Mouse (Mus musculus): ENCODE results near the gene Vash1. TPM values are rescaled to one million over a fixed set of nuclear protein-coding genes. Genes with fewer than 3 reads are reported as not detected.

Gene Vash1
- polyA plus RNA-seq, 1 experiment from 2014 or later: 6.8 TPM

DNA sequence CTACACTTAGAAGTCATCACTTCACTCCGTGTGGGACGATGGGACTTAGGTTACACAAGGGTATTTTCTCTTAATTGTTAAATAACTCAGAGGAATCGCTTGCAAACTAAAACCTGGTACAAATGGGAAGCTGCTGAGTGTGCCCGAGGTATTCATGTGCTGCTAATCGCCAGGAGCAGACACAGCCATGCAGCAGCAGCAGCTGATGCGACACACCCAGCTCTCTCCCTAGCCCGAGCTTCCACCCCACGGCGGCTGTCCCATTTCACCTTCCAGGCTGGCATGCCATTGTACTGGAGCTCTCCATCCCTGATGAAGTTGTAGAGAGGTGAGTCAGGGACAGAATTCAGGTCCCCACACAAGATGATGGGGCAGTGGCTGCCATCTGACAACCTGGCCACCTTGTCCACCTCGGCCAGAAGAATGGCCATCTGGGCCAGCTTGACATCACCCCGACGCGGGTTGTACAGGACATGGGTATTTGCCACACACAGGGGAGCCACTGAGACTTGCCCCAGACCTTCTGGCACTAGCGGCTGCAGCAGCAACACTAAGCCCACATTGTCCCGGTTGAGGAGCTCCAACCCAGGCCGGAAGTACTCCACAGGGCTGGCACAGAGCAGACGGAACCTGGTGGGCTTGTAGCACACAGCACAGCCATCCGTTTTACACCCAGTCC is 41.6 kb downstream of the Vash1 start:
- H3K27me3 ChIP-seq (ENCODE audit: control insufficient read depth, insufficient read depth, low read length): no peaks in the 10 kb centered on the region
- no peaks in the 10 kb centered on the region for H3K36me3 ChIP-seq (ENCODE audit: control insufficient read depth, insufficient read depth, low read length)
- no peak overlapping the region for H3K4me3 ChIP-seq (replicated peaks; ENCODE audit: low read length)
- peaks cover under 1% of the 10 kb centered on the region; the same call in 1 of the 2 replicates for H3K4me1 ChIP-seq (ENCODE audit: control insufficient read depth, insufficient read depth, low read length)
- H3K9ac ChIP-seq (ENCODE audit: low read length): no peak overlapping the region
- no peaks in the 10 kb centered on the region for H3K9me3 ChIP-seq (replicated peaks; ENCODE audit: control insufficient read depth, low read length)
- no peak overlapping the region for H3K4me2 ChIP-seq (ENCODE audit: low read depth, low read length)
- WGBS: 82% methylated on average over 18 of the region's 18 CpGs
- H3K27ac ChIP-seq (ENCODE audit: low read length): no peak overlapping the region
- no peak for ATAC-seq (ENCODE audit: insufficient read depth, low FRiP score)

GRCm38 (mm10) chr12:86721453-86721852 is 43.0 kb downstream of the Vash1 start:
- ATAC-seq (ENCODE audit: insufficient read depth, low FRiP score): no peak
- no peaks in the 10 kb centered on the region for H3K9me3 ChIP-seq (replicated peaks; ENCODE audit: control insufficient read depth, low read length)

DNA sequence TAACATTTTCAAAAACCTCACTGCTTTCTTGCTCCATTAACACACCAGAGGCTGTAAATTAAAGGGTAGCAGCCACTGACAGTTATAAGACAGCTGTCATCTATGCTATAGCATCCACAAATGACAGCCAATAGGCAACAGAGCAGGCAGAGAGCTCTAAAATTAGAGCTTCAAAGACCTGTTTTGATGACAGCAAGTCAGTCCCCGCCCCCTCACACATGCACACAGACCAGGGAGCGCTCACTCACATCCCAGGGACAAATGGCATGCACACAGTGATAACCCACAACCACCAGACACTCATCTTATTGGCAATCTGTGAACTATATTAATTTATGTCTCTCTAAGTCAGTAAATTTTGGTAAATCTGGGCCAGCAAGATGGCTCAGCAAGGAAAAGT is 45.8 kb downstream of the Vash1 start:
- Histone ChIP-seq H3K9ac (ENCODE audit: low read length) (no peak overlapping the region), H3K4me2 (ENCODE audit: low read depth, low read length) (no peak overlapping the region), H3K36me3 (ENCODE audit: control insufficient read depth, insufficient read depth, low read length) (no peaks in the 10 kb centered on the region), H3K4me3 (replicated peaks; ENCODE audit: low read length) (no peak overlapping the region), H3K4me1 (ENCODE audit: control insufficient read depth, insufficient read depth, low read length) (peaks cover 4% of the 10 kb centered on the region; the same call in 1 of the 2 replicates), H3K9me3 (replicated peaks; ENCODE audit: control insufficient read depth, low read length) (no peaks in the 10 kb centered on the region), H3K27me3 (ENCODE audit: control insufficient read depth, insufficient read depth, low read length) (no peaks in the 10 kb centered on the region), H3K27ac (ENCODE audit: low read length) (no peak overlapping the region)
- WGBS: 79% methylated on average over 2 of the region's 2 CpGs
- ATAC-seq (ENCODE audit: insufficient read depth, low FRiP score): no peak

More at GRCm38 (mm10) chr12:86721453-86721852, 43.0 kb downstream of the Vash1 start:
- no peak overlapping the region for H3K9ac ChIP-seq (ENCODE audit: low read length)
- no peak overlapping the region for H3K4me3 ChIP-seq (replicated peaks; ENCODE audit: low read length)
- H3K27me3 ChIP-seq (ENCODE audit: control insufficient read depth, insufficient read depth, low read length): no peaks in the 10 kb centered on the region
- no peak overlapping the region for H3K27ac ChIP-seq (ENCODE audit: low read length)
- H3K4me2 ChIP-seq (ENCODE audit: low read depth, low read length): no peak overlapping the region
- 81% methylated on average over 5 of the region's 5 CpGs for WGBS
- peaks cover 4% of the 10 kb centered on the region; the same call in 1 of the 2 replicates for H3K4me1 ChIP-seq (ENCODE audit: control insufficient read depth, insufficient read depth, low read length)
- H3K36me3 ChIP-seq (ENCODE audit: control insufficient read depth, insufficient read depth, low read length): no peaks in the 10 kb centered on the region

- ATAC-seq (ENCODE audit: insufficient read depth, low FRiP score): peak; percentile 7; the same call in 1 of the 2 replicates
- no peaks in the 10 kb centered on the region for H3K36me3 ChIP-seq (ENCODE audit: control insufficient read depth, insufficient read depth, low read length)
- WGBS: under 1% methylated on average over 19 of the region's 19 CpGs
- peak overlapping the region; percentile 87 for H3K4me2 ChIP-seq (ENCODE audit: low read depth, low read length)
- H3K27ac ChIP-seq (ENCODE audit: low read length): 0 out of 2 replicates have a peak overlapping the region, but pooled peaks have one; percentile 19
- no peaks in the 10 kb centered on the region for H3K27me3 ChIP-seq (ENCODE audit: control insufficient read depth, insufficient read depth, low read length)
- peak overlapping the region; percentile 60 for H3K4me3 ChIP-seq (replicated peaks; ENCODE audit: low read length)
- no peaks in the 10 kb centered on the region for H3K9me3 ChIP-seq (replicated peaks; ENCODE audit: control insufficient read depth, low read length)
- H3K9ac ChIP-seq (ENCODE audit: low read length): peak overlapping the region; percentile 73
- peaks cover 4% of the 10 kb centered on the region; the same call in 1 of the 2 replicates for H3K4me1 ChIP-seq (ENCODE audit: control insufficient read depth, insufficient read depth, low read length)
Measured at GRCm38 (mm10) chr12:86725706-86726105, 47.2 kb downstream of the Vash1 start.

DNA sequence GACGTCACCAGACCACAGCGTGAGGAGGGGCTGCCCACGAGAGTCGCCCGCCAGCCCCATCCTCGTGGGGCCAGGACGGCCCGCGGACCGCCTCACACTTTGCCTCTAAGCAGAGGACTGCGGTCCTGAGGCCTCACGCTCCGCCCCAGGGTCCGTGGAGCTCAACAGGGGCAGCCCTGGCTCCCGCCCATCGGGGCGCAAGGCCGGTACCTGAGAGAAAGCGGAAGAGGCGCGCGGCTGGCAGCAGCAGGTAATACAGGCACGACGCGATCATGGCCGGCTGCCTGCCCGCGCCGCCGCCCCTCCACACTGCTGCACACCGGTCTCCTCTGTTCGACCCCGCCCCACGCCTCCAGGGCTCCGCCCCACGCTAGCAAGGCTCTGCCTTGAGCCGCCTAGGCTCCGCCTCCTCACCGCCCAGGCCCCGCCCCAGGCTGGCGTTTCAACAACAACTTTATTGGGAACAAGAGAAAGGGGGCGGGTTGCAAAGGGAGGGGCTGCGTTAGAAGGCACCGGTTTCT is 47.7 kb downstream of the Vash1 start, which contains the start of gene Angel1:
Angel1 (minus strand) TSS at position 341 of the 521 bp plus-strand sequence.
- Histone ChIP-seq H3K4me1 (ENCODE audit: control insufficient read depth, insufficient read depth, low read length) (peaks cover 4% of the 10 kb centered on the region; the same call in 1 of the 2 replicates), H3K27ac (ENCODE audit: low read length) (0 out of 2 replicates have a peak within 1 kb of the TSS, but pooled peaks have one; percentile 19), H3K27me3 (ENCODE audit: control insufficient read depth, insufficient read depth, low read length) (no peaks in the 10 kb centered on the region), H3K9ac (ENCODE audit: low read length) (peak within 1 kb of the TSS; percentile 73), H3K4me3 (replicated peaks; ENCODE audit: low read length) (peak within 1 kb of the TSS; percentile 60), H3K9me3 (replicated peaks; ENCODE audit: control insufficient read depth, low read length) (no peaks in the 10 kb centered on the region), H3K4me2 (ENCODE audit: low read depth, low read length) (peak within 1 kb of the TSS; percentile 87), H3K36me3 (ENCODE audit: control insufficient read depth, insufficient read depth, low read length) (no peaks in the 10 kb centered on the region)
- peak; percentile 99 for ATAC-seq (ENCODE audit: insufficient read depth, low FRiP score)
- WGBS: 1% methylated on average over 43 of the region's 44 CpGs

DNA sequence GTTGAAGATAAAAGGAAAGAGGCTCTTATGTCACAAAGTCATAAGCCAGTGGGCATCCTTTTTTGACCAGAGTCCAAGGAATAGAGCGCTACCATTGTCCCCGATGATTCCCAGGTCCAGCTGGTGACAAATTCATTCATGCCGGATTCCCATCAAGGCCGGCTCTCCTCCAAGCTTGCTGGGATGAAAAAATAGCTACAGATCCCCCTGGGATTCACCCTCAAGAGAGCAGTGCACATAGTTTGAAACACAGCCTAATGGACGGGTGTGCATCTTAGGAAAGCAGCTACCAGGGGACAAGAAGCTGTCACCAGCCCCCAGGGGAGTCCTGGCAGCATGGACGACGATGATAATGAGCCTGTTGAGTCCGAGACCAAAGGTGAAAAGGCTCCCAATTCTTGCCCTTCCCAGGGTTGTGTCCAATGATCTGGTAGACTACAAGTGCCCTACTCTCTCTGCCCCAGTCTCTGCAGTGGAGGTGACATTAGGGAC is 55.9 kb downstream of the Vash1 start, which contains the start of gene Lrrc74a:
Lrrc74a (plus strand) TSS at position 51 of the 492 bp plus-strand sequence.
- Histone ChIP-seq H3K9me3 (replicated peaks; ENCODE audit: control insufficient read depth, low read length) (no peaks in the 10 kb centered on the region), H3K27ac (ENCODE audit: low read length) (no peak within 1 kb of the TSS), H3K27me3 (ENCODE audit: control insufficient read depth, insufficient read depth, low read length) (no peaks in the 10 kb centered on the region; the same call in 1 of the 2 replicates), H3K4me1 (ENCODE audit: control insufficient read depth, insufficient read depth, low read length) (no peaks in the 10 kb centered on the region), H3K4me3 (replicated peaks; ENCODE audit: low read length) (no peak within 1 kb of the TSS), H3K9ac (ENCODE audit: low read length) (no peak within 1 kb of the TSS), H3K4me2 (ENCODE audit: low read depth, low read length) (no peak within 1 kb of the TSS), H3K36me3 (ENCODE audit: control insufficient read depth, insufficient read depth, low read length) (no peaks in the 10 kb centered on the region)
- WGBS: 86% methylated on average over 8 of the region's 8 CpGs
- no peak for ATAC-seq (ENCODE audit: insufficient read depth, low FRiP score)

Other genes with a start within 250 kb of the Vash1 start
- 8.8 and 9.4 TPM in 2 replicates for gene Angel1, start 47.8 kb downstream of the Vash1 start, polyA plus RNA-seq (2015; fragmentation: Nextera tagmentation; extraction: Ambion mirVana)
- not detected in 2 replicates for gene Lrrc74a, start 55.7 kb downstream of the Vash1 start, polyA plus RNA-seq (2015; fragmentation: Nextera tagmentation; extraction: Ambion mirVana)
- gene Irf2bpl, start 206.1 kb downstream of the Vash1 start, polyA plus RNA-seq (2015; fragmentation: Nextera tagmentation; extraction: Ambion mirVana): 10.1 and 11.7 TPM in 2 replicates